Mouse (Mus musculus): ENCODE measurements at regions not wholly inside any gene's neighbourhood (a gene's known extent, or its start where the extent isn't known, plus 50 kb on each side); places are given as distances from the start of the nearest gene placed in this dataset.

- TF ChIP-seq CTCF (IDR thresholded peaks at IDR 0.05): peak; percentile 64
- DNase-seq: peak; percentile 94
- intact Hi-C loops (cut with DNase I): loop anchor here (1.0 to 10.0 kb wide), 3 partner anchors 277 to 786 kb away; no protein-coding TSS in a partner anchor
- Histone ChIP-seq H3K4me3 (peak overlapping the region; percentile 76), H3K27ac (peak overlapping the region; percentile 84)
Observed at GRCm38 (mm10) chr14:24778748-24779630, 292.1 kb downstream of the Rps24 start.

GRCm38 (mm10) chr14:24781674-24782073 is 294.7 kb downstream of the Rps24 start:
- Histone ChIP-seq H3K4me3 (no peak overlapping the region), H3K27ac (no peak overlapping the region)
- TF ChIP-seq CTCF (IDR thresholded peaks at IDR 0.05): no peak
- DNase-seq: no peak
- intact Hi-C loops (cut with DNase I): no loop called here

GRCm38 (mm10) chr14:24783889-24784288 is 297.0 kb downstream of the Rps24 start:
- no peak for DNase-seq
- no peak overlapping the region for H3K4me3 ChIP-seq
- TF ChIP-seq CTCF (IDR thresholded peaks at IDR 0.05): no peak
- intact Hi-C loops (cut with DNase I): no loop called here
- no peak overlapping the region; the same call in 1 of the 2 replicates for H3K27ac ChIP-seq

GRCm38 (mm10) chr14:24785452-24785851 is 298.5 kb downstream of the Rps24 start:
- no peak for DNase-seq
- Histone ChIP-seq H3K27ac (no peak overlapping the region), H3K4me3 (no peak overlapping the region)
- intact Hi-C loops (cut with DNase I): no loop called here
- no peak for TF ChIP-seq CTCF (IDR thresholded peaks at IDR 0.05)

- H3K4me3 ChIP-seq: no peak overlapping the region
- peak; percentile 87 for DNase-seq
- intact Hi-C loops (cut with DNase I): no loop called here
- H3K27ac ChIP-seq: peak overlapping the region; percentile 82
- TF ChIP-seq CTCF (IDR thresholded peaks at IDR 0.05): no peak
Observed at GRCm38 (mm10) chr14:24793375-24794285, 306.7 kb downstream of the Rps24 start.

DNA sequence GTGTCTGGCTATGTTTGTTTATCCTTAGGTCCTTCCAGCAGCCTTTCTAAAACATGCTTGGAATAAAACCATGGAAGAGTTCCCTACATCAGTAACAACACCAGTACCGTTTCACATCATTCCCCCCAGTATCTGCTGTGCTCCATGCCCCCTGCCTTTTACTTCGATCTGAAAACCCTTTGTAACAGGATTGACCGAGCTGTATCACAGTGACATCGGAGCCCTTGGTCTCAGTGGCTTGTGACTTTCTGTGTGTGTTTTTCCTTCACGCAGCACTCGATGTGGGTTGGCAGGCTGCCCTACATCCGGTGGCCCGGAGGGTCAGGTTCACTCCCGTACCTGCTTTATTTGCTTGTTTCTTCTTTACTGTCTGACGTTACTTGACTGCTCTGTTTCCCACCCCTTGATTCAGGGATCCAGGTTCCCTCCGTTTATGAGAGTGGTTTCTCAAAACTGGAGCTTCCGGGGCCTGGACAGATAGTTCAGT is 307.5 kb downstream of the Rps24 start:
- Histone ChIP-seq H3K4me3 (no peak overlapping the region), H3K27ac (peak overlapping the region; percentile 82)
- no peak for TF ChIP-seq CTCF (IDR thresholded peaks at IDR 0.05)
- DNase-seq: no peak
- intact Hi-C loops (cut with DNase I): no loop called here

- intact Hi-C loops (cut with DNase I): no loop called here
- TF ChIP-seq CTCF (IDR thresholded peaks at IDR 0.05): no peak
Observed at GRCm38 (mm10) chr14:24797494-24797893, 310.6 kb downstream of the Rps24 start.

DNA sequence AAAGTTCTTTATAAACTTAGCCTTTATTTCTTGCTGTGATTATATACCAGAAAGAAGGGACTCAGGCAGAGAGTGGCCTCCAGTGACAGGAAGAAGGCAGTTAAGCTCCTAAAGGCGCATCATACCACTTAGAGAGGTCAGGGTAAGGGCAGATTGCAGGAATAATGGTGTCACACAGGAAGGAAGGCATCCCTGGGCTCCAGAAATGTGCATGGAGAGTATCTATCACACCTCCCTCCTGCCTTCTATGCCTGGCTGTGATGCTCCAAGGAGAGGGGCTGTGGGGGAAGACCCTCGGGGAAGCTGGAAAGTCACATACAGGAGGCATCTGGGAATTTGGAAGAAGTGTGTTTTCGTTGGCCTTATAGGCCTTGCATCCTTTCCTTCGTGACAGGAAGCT is 311.1 kb downstream of the Rps24 start:
- TF ChIP-seq CTCF (IDR thresholded peaks at IDR 0.05): no peak
- intact Hi-C loops (cut with DNase I): no loop called here
- no peak for DNase-seq
- Histone ChIP-seq H3K27ac (no peak overlapping the region), H3K4me3 (no peak overlapping the region)

More at GRCm38 (mm10) chr14:24797494-24797893, 310.6 kb downstream of the Rps24 start:
- no peak for DNase-seq
- Histone ChIP-seq H3K4me3 (no peak overlapping the region), H3K27ac (no peak overlapping the region)

GRCm38 (mm10) chr14:24803001-24803655 is 316.2 kb downstream of the Rps24 start:
- H3K27ac ChIP-seq: no peak overlapping the region; the same call in 1 of the 2 replicates
- no peak overlapping the region for H3K4me3 ChIP-seq
- peak; percentile 38 for DNase-seq
- intact Hi-C loops (cut with DNase I): no loop called here
- no peak for TF ChIP-seq CTCF (IDR thresholded peaks at IDR 0.05)

DNA sequence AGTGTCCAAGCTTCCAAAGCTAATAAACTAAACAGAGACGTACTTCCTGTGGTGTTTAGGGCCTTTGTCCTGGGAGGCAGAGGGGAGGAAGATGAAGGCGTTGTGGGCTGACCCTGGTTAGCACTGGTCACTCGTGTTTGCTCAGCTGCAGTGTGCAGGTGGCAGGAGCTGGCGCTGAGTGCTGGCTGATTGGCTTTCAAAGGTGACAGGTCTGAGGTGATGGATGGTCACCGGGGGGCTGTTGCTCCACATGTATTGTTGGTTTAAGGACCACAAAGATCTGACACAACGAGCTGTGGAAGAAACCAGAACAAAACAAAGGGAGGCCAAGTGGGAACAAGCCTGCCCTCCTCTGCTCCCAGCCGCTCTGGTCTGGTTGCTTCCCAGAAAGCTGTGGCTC is 320.1 kb downstream of the Rps24 start:
- intact Hi-C loops (cut with DNase I): no loop called here
- no peak for TF ChIP-seq CTCF (IDR thresholded peaks at IDR 0.05)
- DNase-seq: no peak
- Histone ChIP-seq H3K27ac (no peak overlapping the region), H3K4me3 (no peak overlapping the region)

DNA sequence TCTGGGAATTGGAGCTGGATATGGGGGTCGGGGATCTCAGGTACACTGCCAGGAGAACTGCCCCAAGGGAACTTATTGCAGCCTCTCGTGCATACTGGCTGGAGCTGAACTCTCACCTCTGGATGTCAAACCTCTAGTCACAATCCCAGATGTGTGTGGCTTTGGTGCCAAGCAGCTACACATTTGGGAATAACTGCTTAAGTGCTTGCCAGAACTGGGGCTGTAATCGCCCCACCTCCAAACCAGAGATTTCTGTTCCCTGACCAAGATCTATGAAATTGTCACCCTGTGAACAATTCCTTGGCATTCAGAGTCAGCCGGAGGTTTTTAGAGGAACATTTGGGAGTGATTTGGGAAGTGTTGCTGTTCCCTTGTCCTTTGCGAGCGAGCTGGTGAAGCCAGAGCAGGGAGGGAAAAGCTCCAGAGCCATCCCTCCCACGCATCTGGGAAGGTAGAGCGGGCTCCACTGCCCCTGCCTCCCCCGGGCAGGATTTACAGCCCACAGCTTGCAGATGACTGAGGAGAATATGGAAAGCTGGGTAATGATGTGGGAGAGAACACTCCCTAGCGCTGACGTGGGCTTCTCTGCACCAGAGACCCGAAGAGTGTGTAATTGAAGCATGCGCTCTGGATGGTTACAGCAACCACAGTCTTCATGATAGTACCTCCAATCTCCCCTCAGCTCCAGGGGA is 336.1 kb downstream of the Rps24 start:
- intact Hi-C loops (cut with DNase I): no loop called here
- peak overlapping the region; percentile 72 for H3K27ac ChIP-seq

DNA sequence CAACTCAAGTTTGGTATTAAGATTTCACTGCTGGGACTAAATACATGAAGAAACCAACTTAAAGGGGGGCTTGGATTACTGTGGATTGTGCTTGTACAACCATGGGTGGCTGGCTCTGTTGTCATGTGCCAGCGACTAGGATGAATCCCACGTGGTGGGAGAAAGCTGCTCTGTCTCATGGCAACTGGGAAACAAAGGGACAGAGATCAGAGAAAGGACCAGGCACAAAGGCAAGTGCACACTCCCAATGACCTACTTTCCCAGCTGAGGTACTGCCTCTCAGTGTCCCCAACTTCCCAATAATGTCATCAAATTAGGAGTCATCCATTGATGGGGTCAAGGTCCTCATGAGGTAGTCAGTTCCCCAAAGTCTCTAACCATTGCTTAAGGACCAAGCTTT is 337.4 kb downstream of the Rps24 start:
- no peak overlapping the region for H3K4me3 ChIP-seq
- intact Hi-C loops (cut with DNase I): no loop called here
- H3K27ac ChIP-seq: no peak overlapping the region
- no peak for DNase-seq
- TF ChIP-seq CTCF (IDR thresholded peaks at IDR 0.05): no peak

More for the DNA sequence above, 336.1 kb downstream of the Rps24 start:
- DNase-seq: peak; percentile 59
- no peak for TF ChIP-seq CTCF (IDR thresholded peaks at IDR 0.05)
- H3K4me3 ChIP-seq: no peak overlapping the region
